Mouse (Mus musculus) forebrain, embryonic 10.5 days (tissue): ENCODE data around the gene Lgsn. TPM values are rescaled to one million over a fixed set of nuclear protein-coding genes. Genes with fewer than 3 reads are reported as not detected.

Source experiments
- DNase-seq: peaks from one replicate; pipeline ENCODE4 v3.0.0-alpha.2; 2017; ENCODE audit warnings: low spot score; ENCODE audit errors: extremely low spot score
- H3K27ac ChIP-seq: fragments of 300-500 bp; sonication (generic); 2 replicates; pipeline ENCODE4 v1.5.1; 2016; ENCODE audit warnings: mild to moderate bottlenecking
- H3K27me3 ChIP-seq: fragments of 300-500 bp; sonication (generic); 2 replicates; pipeline ENCODE4 v1.6.1; 2016; ENCODE audit warnings: mild to moderate bottlenecking; ENCODE audit not compliant: poor library complexity, severe bottlenecking
- H3K36me3 ChIP-seq: fragments of 300-500 bp; sonication (generic); replicated peaks from 2 replicates; pipeline ENCODE4 v1.6.1; 2016; ENCODE audit warnings: mild to moderate bottlenecking, moderate library complexity
- H3K4me1 ChIP-seq: fragments of 300-500 bp; sonication (generic); 2 replicates; pipeline ENCODE4 v1.6.1; 2016
- H3K4me3 ChIP-seq: fragments of 300-500 bp; sonication (generic); 2 replicates; pipeline ENCODE4 v1.5.1; 2016; ENCODE audit warnings: mild to moderate bottlenecking, moderate library complexity
- H3K9me3 ChIP-seq: fragments of 300-500 bp; sonication (generic); 2 replicates; pipeline ENCODE4 v1.6.1; 2016; ENCODE audit warnings: mild to moderate bottlenecking, moderate library complexity
- WGBS: fragments of 180-500 bp; shearing (Covaris S2); methylation state at CpG from one replicate; pipeline ENCODE4 v1.1.7; 2016; 5-methylcytosine and 5-hydroxymethylcytosine counted together
- polyA plus RNA-seq: library from polyadenylated mRNA; unstranded; fragments of >200 nt; fragmentation: Nextera tagmentation; extraction: Ambion mirVana; gene quantifications from 2 replicates; pipeline ENCODE4 v1.2.1, GENCODE M21; 2016

Gene Lgsn
- not detected in 2 replicates for polyA plus RNA-seq

GRCm38 (mm10) chr1:31176101-31176500, at the start of gene Lgsn:
Gene Lgsn, plus strand, starts transcription at chr1:31176401.
- WGBS, result 86% methylated on average over 5 of the region's 5 CpGs
- H3K4me3 ChIP-seq, result no peak within 1 kb of the TSS
- no peaks in the 10 kb centered on the region for H3K9me3 ChIP-seq
- no peaks in the 10 kb centered on the region for H3K4me1 ChIP-seq
- DNase-seq, result no peak
- no peaks in the 10 kb centered on the region for H3K27me3 ChIP-seq
- no peaks in the 10 kb centered on the region for H3K36me3 ChIP-seq
- H3K27ac ChIP-seq, result no peak within 1 kb of the TSS

GRCm38 (mm10) chr1:31138387-31138786, 37.8 kb upstream of the Lgsn start:
- Histone ChIP-seq H3K27ac (no peak overlapping the region), H3K9me3 (no peaks in the 10 kb centered on the region), H3K27me3 (no peaks in the 10 kb centered on the region), H3K4me3 (no peak overlapping the region), H3K4me1 (no peaks in the 10 kb centered on the region), H3K36me3 (no peaks in the 10 kb centered on the region)
- DNase-seq, result no peak
- 91% methylated on average over 3 of the region's 3 CpGs for WGBS

GRCm38 (mm10) chr1:31142288-31143094, 33.7 kb upstream of the Lgsn start:
- H3K27me3 ChIP-seq, result no peaks in the 10 kb centered on the region
- no peak overlapping the region for H3K4me3 ChIP-seq
- H3K27ac ChIP-seq, result no peak overlapping the region
- 84% methylated on average over 8 of the region's 8 CpGs for WGBS
- DNase-seq, result no peak
- H3K36me3 ChIP-seq, result no peaks in the 10 kb centered on the region
- H3K4me1 ChIP-seq, result no peaks in the 10 kb centered on the region
- no peaks in the 10 kb centered on the region for H3K9me3 ChIP-seq

DNA sequence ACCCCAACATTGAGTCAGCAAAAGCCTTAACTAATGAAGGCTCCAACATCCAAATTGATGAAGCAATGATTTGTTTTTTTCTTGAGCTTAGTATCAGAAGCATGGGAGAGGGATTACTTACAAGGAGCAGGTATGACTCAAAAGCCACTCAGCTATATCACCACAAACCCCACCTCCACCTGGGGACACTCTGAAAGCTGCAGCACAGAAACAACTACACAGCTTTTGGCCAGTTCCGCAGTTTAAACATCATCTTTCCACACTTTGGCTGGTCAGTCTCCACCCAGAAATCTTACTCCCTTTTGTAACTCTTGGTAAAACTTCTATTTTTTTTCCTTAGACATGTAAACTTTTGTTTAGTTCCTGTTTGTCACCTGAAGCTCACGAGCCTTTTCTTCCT, 32.6 kb upstream of the Lgsn start:
- Histone ChIP-seq H3K27me3 (no peaks in the 10 kb centered on the region), H3K4me1 (no peaks in the 10 kb centered on the region), H3K9me3 (no peaks in the 10 kb centered on the region), H3K36me3 (no peaks in the 10 kb centered on the region), H3K4me3 (no peak overlapping the region), H3K27ac (no peak overlapping the region)
- WGBS, result 96% methylated on average over 2 of the region's 2 CpGs
- no peak for DNase-seq

DNA sequence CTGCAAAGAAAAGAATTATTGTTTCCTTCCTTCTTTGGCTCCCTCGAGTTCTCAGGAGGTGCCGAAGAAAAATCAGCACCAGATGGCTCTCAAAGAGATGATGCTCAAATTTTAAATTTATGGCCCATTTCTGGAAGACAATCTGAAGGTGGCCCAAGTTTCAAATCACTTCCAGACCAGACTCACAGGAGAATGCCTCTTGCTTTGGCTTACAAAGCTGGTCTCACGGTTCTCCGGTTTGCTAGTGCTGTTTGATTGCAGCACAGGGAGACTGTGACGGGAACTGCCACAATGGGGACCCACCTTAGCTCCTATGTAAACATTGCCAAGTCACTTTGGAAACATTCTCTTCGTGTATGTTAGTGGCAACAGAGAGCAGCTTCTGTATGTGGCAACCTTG, 26.5 kb upstream of the Lgsn start:
- Histone ChIP-seq H3K4me3 (no peak overlapping the region), H3K36me3 (no peaks in the 10 kb centered on the region), H3K9me3 (no peaks in the 10 kb centered on the region), H3K27me3 (no peaks in the 10 kb centered on the region), H3K27ac (no peak overlapping the region), H3K4me1 (peaks cover 3% of the 10 kb centered on the region; the same call in 1 of the 2 replicates)
- DNase-seq, result no peak
- 59% methylated on average over 6 of the region's 6 CpGs for whole genome bisulfite sequencing

DNA sequence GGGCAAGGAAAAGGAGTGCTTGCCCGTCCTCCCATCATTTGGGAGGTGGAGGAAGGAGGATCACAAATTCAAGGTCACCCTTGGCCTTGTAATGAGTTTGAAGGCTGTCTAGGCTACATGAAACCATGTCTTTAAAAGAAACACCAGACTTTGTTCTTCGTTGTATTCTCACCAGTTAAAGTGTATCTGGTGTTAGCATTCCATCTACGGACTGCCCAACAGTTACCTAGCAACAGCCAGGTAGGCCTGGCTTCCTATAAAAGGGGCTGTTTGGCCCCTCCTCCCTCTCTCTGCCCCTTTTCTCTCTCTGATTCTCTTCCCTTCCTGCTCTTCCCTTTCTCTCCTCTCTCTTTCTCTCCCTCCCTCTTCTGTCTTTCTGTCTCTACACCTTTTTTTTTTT, 25.7 kb upstream of the Lgsn start:
- H3K27ac ChIP-seq, result no peak overlapping the region
- H3K4me3 ChIP-seq, result no peak overlapping the region
- WGBS, result 79% methylated on average over 3 of the region's 3 CpGs
- no peak for DNase-seq
- peaks cover 3% of the 10 kb centered on the region; the same call in 1 of the 2 replicates for H3K4me1 ChIP-seq
- H3K36me3 ChIP-seq, result no peaks in the 10 kb centered on the region
- no peaks in the 10 kb centered on the region for H3K27me3 ChIP-seq
- H3K9me3 ChIP-seq, result no peaks in the 10 kb centered on the region

DNA sequence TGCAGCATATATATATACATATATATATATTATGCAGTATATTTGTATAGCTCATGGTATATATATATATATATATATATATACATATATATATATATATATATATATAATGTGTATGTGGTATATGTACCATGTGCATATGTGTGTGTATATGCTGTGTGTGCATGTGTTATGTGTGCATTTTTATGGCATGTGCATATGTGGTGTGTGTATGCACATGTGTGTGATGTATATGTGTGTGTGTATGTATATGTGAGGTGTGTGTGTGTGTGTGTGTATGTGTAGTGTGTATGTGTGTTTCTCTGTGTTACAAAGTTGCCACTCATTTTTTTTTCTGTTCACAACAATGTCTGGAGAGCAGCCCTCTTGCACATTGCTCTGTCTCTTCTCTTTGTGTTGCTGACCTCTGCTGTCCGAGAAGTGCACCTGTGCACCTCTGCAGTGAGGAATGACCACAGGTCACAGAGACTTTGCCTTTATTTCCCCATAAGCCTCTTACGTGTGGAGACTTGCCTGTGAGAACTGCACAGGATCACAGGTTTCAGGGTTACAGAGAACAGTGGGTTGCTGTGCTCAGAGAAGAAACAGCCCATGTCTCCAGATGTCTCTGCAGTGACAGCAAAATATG, 23.3 kb upstream of the Lgsn start:
- H3K4me1 ChIP-seq, result peaks cover 3% of the 10 kb centered on the region; the same call in 1 of the 2 replicates
- no peaks in the 10 kb centered on the region for H3K27me3 ChIP-seq
- H3K9me3 ChIP-seq, result no peaks in the 10 kb centered on the region
- 66% methylated on average over 2 of the region's 2 CpGs for WGBS
- DNase-seq, result no peak
- H3K36me3 ChIP-seq, result no peaks in the 10 kb centered on the region
- no peak overlapping the region for H3K4me3 ChIP-seq
- no peak overlapping the region for H3K27ac ChIP-seq

- WGBS, result 35% methylated on average over 7 of the region's 7 CpGs
- DNase-seq, result peak; percentile 17
- H3K9me3 ChIP-seq, result no peaks in the 10 kb centered on the region
- H3K36me3 ChIP-seq, result no peaks in the 10 kb centered on the region
- H3K27me3 ChIP-seq, result no peaks in the 10 kb centered on the region
- H3K4me3 ChIP-seq, result no peak overlapping the region
- H3K27ac ChIP-seq, result no peak overlapping the region
- peaks cover 3% of the 10 kb centered on the region; the same call in 1 of the 2 replicates for H3K4me1 ChIP-seq
These were observed 22.3 kb upstream of the Lgsn start for GRCm38 (mm10) chr1:31153793-31154349.

GRCm38 (mm10) chr1:31156185-31156584, 20.0 kb upstream of the Lgsn start:
- Histone ChIP-seq H3K36me3 (no peaks in the 10 kb centered on the region), H3K27ac (no peak overlapping the region), H3K9me3 (no peaks in the 10 kb centered on the region), H3K4me3 (no peak overlapping the region), H3K4me1 (no peaks in the 10 kb centered on the region), H3K27me3 (no peaks in the 10 kb centered on the region)
- 91% methylated on average over 2 of the region's 2 CpGs for WGBS
- no peak for DNase-seq

- Histone ChIP-seq H3K36me3 (no peaks in the 10 kb centered on the region), H3K4me1 (no peaks in the 10 kb centered on the region), H3K27me3 (no peaks in the 10 kb centered on the region), H3K27ac (no peak overlapping the region), H3K4me3 (no peak overlapping the region), H3K9me3 (no peaks in the 10 kb centered on the region)
- 86% methylated on average over 2 of the region's 2 CpGs for WGBS
- no peak for DNase-seq
These were observed 19.3 kb upstream of the Lgsn start for GRCm38 (mm10) chr1:31156884-31157283.

DNA sequence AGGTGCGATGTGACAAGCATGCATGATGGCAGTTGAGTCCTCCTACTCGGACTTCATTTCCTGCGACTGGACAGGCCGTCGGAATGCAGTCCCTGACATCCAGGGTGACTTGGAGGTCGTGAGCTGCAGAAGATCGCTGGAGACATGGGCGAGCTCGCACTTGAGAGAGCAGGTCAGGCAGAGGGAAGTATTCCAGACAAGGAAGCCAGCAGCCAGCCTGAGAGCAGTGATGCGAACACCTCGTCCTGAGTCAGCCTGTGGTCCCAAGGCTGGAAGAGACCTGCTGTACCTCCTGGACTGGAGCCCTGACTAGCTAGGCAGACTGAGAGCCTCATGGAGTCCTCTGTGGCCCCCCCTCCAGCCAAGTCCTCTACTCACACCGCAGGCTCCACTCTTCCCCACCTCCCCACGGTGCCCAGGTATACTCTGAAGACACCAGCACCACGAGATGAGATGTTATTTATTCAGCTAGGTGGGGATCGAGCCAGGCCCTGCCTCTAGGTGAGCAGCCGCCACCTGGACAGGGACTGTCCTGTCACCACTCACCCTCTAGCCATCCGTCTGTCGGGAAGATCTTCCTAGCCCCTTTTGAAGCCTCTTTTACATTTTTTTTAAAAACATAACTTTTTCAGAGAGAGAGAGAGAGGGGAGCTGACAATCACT, 11.5 kb upstream of the Lgsn start:
- DNase-seq, result no peak

DNA sequence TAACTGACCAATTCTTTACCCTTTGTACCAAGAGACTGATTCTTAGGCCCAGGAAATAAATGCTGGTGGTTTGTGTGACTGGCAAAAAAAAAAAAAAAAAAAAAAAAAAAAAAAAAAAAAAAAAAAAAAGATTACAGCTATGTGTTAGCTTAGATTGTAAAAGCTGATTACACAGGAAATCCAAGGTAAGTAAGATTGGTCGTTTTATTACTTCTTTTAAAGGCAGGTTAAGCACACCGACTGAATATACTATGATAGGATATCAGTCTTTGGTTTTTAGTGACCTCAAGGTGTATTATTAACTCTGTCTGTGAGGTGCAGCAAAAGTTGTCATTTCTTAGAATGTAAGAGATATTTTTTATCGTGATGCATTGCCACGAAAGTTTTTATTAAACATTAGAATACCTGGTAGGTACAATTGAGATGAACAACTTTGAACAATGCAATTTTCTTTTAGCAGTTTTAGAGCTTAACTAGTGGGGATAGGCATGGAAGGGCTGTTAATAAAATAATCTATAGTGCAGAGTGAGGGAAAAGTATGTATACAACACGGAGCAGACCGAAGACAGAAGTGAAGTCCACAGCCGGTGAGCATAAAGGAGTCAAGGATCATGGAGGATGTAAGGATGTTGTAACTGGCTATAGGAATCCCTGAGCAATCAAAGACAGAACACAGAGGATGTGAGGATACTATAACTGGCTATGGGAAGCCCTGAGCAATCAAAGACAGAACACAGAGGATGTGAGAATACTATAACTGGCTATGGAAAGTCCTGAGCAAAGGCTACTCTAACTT, 10.7 kb upstream of the Lgsn start:
- Histone ChIP-seq H3K27me3 (no peaks in the 10 kb centered on the region), H3K36me3 (no peaks in the 10 kb centered on the region), H3K4me3 (no peak overlapping the region), H3K4me1 (no peaks in the 10 kb centered on the region), H3K9me3 (no peaks in the 10 kb centered on the region), H3K27ac (no peak overlapping the region)
- DNase-seq, result no peak
- WGBS, result 94% methylated on average over 7 of the region's 7 CpGs

More for the DNA sequence above, 11.5 kb upstream of the Lgsn start:
- Histone ChIP-seq H3K9me3 (no peaks in the 10 kb centered on the region), H3K4me3 (no peak overlapping the region), H3K27ac (no peak overlapping the region), H3K36me3 (no peaks in the 10 kb centered on the region), H3K4me1 (no peaks in the 10 kb centered on the region), H3K27me3 (no peaks in the 10 kb centered on the region)
- WGBS, result 87% methylated on average over 18 of the region's 18 CpGs
